Mouse (Mus musculus): ENCODE data around the gene Arcn1.

- TF ChIP-seq CTCF (IDR thresholded peaks at IDR 0.05; ENCODE audit: low read depth, low read length) (no peak), POLR2A (IDR thresholded peaks at IDR 0.05; ENCODE audit: borderline replicate concordance, low read depth, low read length) (no peak)
Measured at GRCm38 (mm10) chr9:44733671-44734523, 33.7 kb downstream of the Arcn1 start.
